Mouse (Mus musculus) CH12.LX (cell line): ENCODE measurements around the gene Gm47955.

Source experiments
- CTCF ChIP-seq, 2 experiments: IDR thresholded peaks in 1 of 2; conservative IDR thresholded peaks in 1 of 2; 2 replicates each; pipeline ENCODE4 v1.5.1; 2011 to 2012; ENCODE audit warnings: low read depth in 2 of 2, low read length in 2 of 2, improper control_type of control experiment in 1 of 2, inconsistent platforms in 1 of 2, mild to moderate bottlenecking in 1 of 2, moderate library complexity in 1 of 2
- EP300 ChIP-seq: IDR thresholded peaks from 2 replicates; pipeline ENCODE4 v1.6.1; 2011; ENCODE audit warnings: low read length, improper control_type of control experiment
- ETS1 ChIP-seq: conservative IDR thresholded peaks from 2 replicates; pipeline ENCODE4 v1.6.1; 2012; ENCODE audit warnings: low read depth, mild to moderate bottlenecking, inconsistent platforms, low read length, improper control_type of control experiment, moderate library complexity
- MAFK ChIP-seq: IDR thresholded peaks from 2 replicates; pipeline ENCODE4 v1.6.1; 2011; ENCODE audit warnings: low read length, improper control_type of control experiment; ENCODE audit not compliant: insufficient replicate concordance
- POLR2A ChIP-seq: IDR thresholded peaks from 2 replicates; pipeline ENCODE4 v1.6.1; 2011; ENCODE audit warnings: low read depth, mild to moderate bottlenecking, improper control_type of control experiment, low read length
- POLR2AphosphoS2 ChIP-seq: IDR thresholded peaks from 2 replicates; pipeline ENCODE4 v1.6.1; 2011; ENCODE audit warnings: low read depth, low read length, improper control_type of control experiment
- TCF12 ChIP-seq: IDR thresholded peaks from 2 replicates; pipeline ENCODE4 v1.6.1; 2014; ENCODE audit warnings: low read depth, mild to moderate bottlenecking, inconsistent platforms, low read length, improper control_type of control experiment
- UBTF ChIP-seq: IDR thresholded peaks from 2 replicates; pipeline ENCODE4 v1.6.1; 2012; ENCODE audit warnings: low read depth, mild to moderate bottlenecking, inconsistent platforms, low read length, improper control_type of control experiment, moderate library complexity
- ZC3H11A ChIP-seq: IDR thresholded peaks from 2 replicates; pipeline ENCODE4 v1.6.1; 2012; ENCODE audit warnings: low read depth, mild to moderate bottlenecking, inconsistent platforms, low read length, improper control_type of control experiment
- ZKSCAN1 ChIP-seq: IDR thresholded peaks from 2 replicates; pipeline ENCODE4 v1.6.1; 2012; ENCODE audit warnings: low read depth, inconsistent platforms, low read length, improper control_type of control experiment, borderline replicate concordance

DNA sequence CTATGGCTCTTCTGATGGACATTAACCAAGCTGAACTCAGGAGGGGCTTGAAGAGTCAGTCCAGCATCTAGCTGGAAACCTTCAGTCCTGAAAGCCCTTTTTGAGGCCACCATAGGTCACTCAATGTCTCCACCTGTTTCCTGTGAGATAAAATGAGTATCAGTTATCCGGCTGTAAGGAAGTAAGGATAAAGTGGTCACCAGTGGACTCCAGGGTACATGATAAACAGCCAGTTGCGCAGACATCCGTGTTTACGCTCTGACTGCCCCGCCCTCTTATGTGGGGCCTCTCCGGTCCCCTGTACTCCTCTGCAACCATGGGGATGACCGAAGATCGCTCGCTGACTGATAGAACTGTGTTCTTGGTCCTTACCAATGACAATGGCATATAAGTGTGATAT is 14.3 kb downstream of the Gm47955 start:
- TF ChIP-seq ZKSCAN1 (no peak), POLR2A (no peak), EP300 (no peak), POLR2AphosphoS2 (no peak), CTCF (conservative IDR thresholded peaks at IDR 0.05 in 1 of 2, IDR thresholded peaks at IDR 0.05 in 1 of 2; ENCODE audit: low read depth in 2 of 2, low read length in 2 of 2) (no peak), ETS1 (no peak), ZC3H11A (no peak), MAFK (no peak), TCF12 (no peak), UBTF (no peak)
